Mouse (Mus musculus) bone marrow, adult 2 months (tissue): ENCODE measurements around the gene Nlrx1.

Experiments
- CTCF ChIP-seq: fragments of 200-500 bp; IDR thresholded peaks from 2 replicates; pipeline ENCODE4 v1.5.1; 2011; ENCODE audit warnings: low read length, control low read depth; ENCODE audit not compliant: control insufficient read depth, insufficient read depth
- POLR2A ChIP-seq: fragments of 200-500 bp; IDR thresholded peaks from 2 replicates; pipeline ENCODE4 v1.6.1; 2011; ENCODE audit warnings: low read depth, mild to moderate bottlenecking, control low read depth, low read length, borderline replicate concordance; ENCODE audit not compliant: control insufficient read depth

- 0 out of 2 replicates have a peak, but pooled peaks have one; percentile 4 for TF ChIP-seq CTCF
- TF ChIP-seq POLR2A: no peak
Measured at GRCm38 (mm10) chr9:44268432-44268831, at the start of gene Nlrx1.
